Mouse (Mus musculus) kidney, postnatal 0 days (tissue): Measurements from ENCODE around the gene Wnt4. TPM values are rescaled to one million over a fixed set of nuclear protein-coding genes. Genes with fewer than 3 reads are reported as not detected.

Experiments
- ATAC-seq: fragments of 200-750 bp; cut with Nextera tagmentation; replicated peaks from 2 replicates; pipeline ENCODE4 v1.8.0; 2017; ENCODE audit warnings: low read depth, moderate number of reproducible peaks, moderate TSS enrichment, moderate library complexity; ENCODE audit not compliant: low FRiP score
- DNase-seq: peaks from one replicate; pipeline ENCODE4 v3.0.0-alpha.2; 2016; ENCODE audit warnings: low spot score
- H3K27ac ChIP-seq: fragments of 300-500 bp; sonication (generic); 2 replicates; pipeline ENCODE4 v1.5.1; 2014; ENCODE audit warnings: mild to moderate bottlenecking
- H3K27me3 ChIP-seq: fragments of 300-500 bp; sonication (generic); 2 replicates; pipeline ENCODE4 v1.6.1; 2014; ENCODE audit warnings: low read length, mixed read lengths; ENCODE audit not compliant: insufficient read depth
- H3K36me3 ChIP-seq: fragments of 300-500 bp; sonication (generic); 2 replicates; pipeline ENCODE4 v1.6.1; 2014; ENCODE audit warnings: low read length, mixed read lengths; ENCODE audit not compliant: insufficient read depth
- H3K4me1 ChIP-seq: fragments of 300-500 bp; sonication (generic); replicated peaks from 2 replicates; pipeline ENCODE4 v1.6.1; 2014; ENCODE audit warnings: antibody characterized with exemption, low read length, mixed read lengths; ENCODE audit not compliant: insufficient read depth
- H3K4me2 ChIP-seq: fragments of 300-500 bp; sonication (generic); 2 replicates; pipeline ENCODE4 v1.6.1; 2014; ENCODE audit warnings: mild to moderate bottlenecking, low read length, moderate library complexity, mixed read lengths
- H3K4me3 ChIP-seq: fragments of 300-500 bp; sonication (generic); replicated peaks from 2 replicates; pipeline ENCODE4 v1.5.1; 2014; ENCODE audit warnings: low read depth, low read length
- H3K9ac ChIP-seq: fragments of 300-500 bp; sonication (generic); 2 replicates; pipeline ENCODE4 v1.6.1; 2014; ENCODE audit warnings: low read depth, low read length
- H3K9me3 ChIP-seq: fragments of 300-500 bp; sonication (generic); replicated peaks from 2 replicates; pipeline ENCODE4 v1.6.1; 2016; ENCODE audit warnings: low read length, inconsistent platforms, mixed read lengths
- CTCF ChIP-seq: IDR thresholded peaks from 2 replicates; pipeline ENCODE4 v1.5.1; 2016; ENCODE audit warnings: antibody characterized with exemption, low read depth, mild to moderate bottlenecking, moderate library complexity
- WGBS: fragments of 180-500 bp; shearing (Covaris S2); extraction: QIAGEN DNeasy Blood & Tissue Kit; methylation state at CpG from one replicate; pipeline ENCODE4 v1.1.7; 2014; 5-methylcytosine and 5-hydroxymethylcytosine counted together
- polyA plus RNA-seq: library from polyadenylated mRNA; unstranded; fragments of >200 nt; fragmentation: Nextera tagmentation; extraction: Ambion mirVana; gene quantifications from 2 replicates; pipeline ENCODE4 v1.2.1, GENCODE M21; 2015

The Wnt4 gene
- polyA plus RNA-seq, 1 experiment from 2014 or later: 26.5 TPM

DNA sequence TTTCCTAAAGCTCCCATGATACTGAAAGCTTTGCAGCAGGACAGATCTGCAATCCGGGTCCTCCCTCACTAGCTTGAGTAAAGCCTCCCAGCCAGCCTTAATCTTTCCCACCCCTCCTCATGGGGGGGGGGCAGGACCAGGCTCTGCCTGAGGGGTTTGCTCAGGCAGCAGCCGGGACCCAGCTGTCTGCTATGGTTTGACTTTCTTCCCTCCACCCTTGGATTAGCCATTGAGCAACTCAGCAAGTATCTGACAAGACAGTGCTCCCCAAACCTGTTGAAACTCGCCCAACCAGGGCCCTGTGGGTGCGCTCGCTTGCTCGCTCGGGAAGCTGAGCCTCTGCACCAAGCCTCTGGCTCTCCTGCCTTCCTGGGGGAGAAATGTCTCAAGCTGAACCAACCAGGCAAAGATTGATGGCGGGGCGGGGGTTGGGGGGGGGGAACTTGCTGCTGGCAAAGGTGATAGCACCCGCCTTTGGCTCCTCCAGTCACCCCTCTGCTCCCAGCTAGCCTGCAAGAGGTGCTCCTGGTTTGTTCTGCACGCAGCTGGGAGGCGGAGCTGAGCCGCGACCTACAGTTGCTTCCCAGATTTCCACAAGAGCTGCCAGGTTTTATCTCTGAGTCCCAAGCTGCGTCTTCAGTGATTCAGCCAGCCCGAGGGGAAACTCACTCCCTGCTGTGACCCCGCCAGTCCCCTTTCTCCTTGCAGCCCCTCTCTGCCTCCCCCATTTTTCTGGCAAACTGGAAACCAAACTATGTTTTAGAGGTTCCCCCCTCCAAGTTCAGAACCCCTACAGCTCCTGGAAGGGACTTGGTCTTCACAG, 5.5 kb downstream of the Wnt4 start:
- DNase-seq: no peak
- H3K36me3 ChIP-seq: no peaks in the 10 kb centered on the region
- H3K27me3 ChIP-seq: peaks cover 13% of the 10 kb centered on the region; the same call in 1 of the 2 replicates
- WGBS: 15% methylated on average over 17 of the region's 17 CpGs
- no peak overlapping the region for H3K27ac ChIP-seq
- no peak for ATAC-seq
- no peaks in the 10 kb centered on the region for H3K9me3 ChIP-seq
- peak overlapping the region; percentile 18; the same call in 1 of the 2 replicates for H3K4me2 ChIP-seq
- H3K9ac ChIP-seq: no peak overlapping the region
- no peak for TF ChIP-seq CTCF
- no peak overlapping the region for H3K4me3 ChIP-seq
- peaks cover 8% of the 10 kb centered on the region; the same call in 1 of the 2 replicates for H3K4me1 ChIP-seq

GRCm38 (mm10) chr4:137283407-137283732, 6.1 kb downstream of the Wnt4 start:
- Histone ChIP-seq H3K36me3 (no peaks in the 10 kb centered on the region), H3K4me1 (peaks cover 8% of the 10 kb centered on the region; the same call in 1 of the 2 replicates), H3K27ac (no peak overlapping the region), H3K9me3 (no peaks in the 10 kb centered on the region), H3K9ac (no peak overlapping the region), H3K4me3 (no peak overlapping the region), H3K4me2 (no peak overlapping the region), H3K27me3 (peaks cover 12% of the 10 kb centered on the region; the same call in 1 of the 2 replicates)
- ATAC-seq (no peak), DNase-seq (no peak)
- no peak for TF ChIP-seq CTCF
- WGBS: 27% methylated on average over 4 of the region's 4 CpGs

- Histone ChIP-seq H3K36me3 (no peaks in the 10 kb centered on the region), H3K9me3 (no peaks in the 10 kb centered on the region), H3K27me3 (0 out of 2 replicates have a peak, but pooled peaks cover 4% of the 10 kb centered on the region), H3K4me2 (no peak overlapping the region), H3K4me1 (peaks cover 8% of the 10 kb centered on the region; the same call in 1 of the 2 replicates), H3K9ac (no peak overlapping the region), H3K27ac (no peak overlapping the region), H3K4me3 (no peak overlapping the region)
- DNase-seq (no peak), ATAC-seq (no peak)
- 64% methylated on average over 15 of the region's 15 CpGs for WGBS
- no peak for TF ChIP-seq CTCF
Observed at GRCm38 (mm10) chr4:137285876-137286661, 8.8 kb downstream of the Wnt4 start.

DNA sequence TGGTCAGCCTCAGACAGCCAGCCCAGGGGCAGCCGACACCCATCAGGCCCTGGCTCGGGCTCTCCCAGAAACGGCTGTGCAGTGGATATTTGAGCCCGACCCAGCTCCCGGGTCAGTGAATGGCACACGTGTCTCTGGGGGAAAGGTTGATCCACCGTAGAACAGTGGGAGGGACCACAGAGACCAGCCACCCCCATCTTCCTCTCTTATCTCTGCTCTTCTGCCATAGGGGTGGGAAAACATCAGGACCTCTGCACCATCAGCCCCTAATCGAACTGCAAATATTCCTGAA, 9.3 kb downstream of the Wnt4 start:
- no peak overlapping the region for H3K4me2 ChIP-seq
- H3K27ac ChIP-seq: no peak overlapping the region
- H3K9me3 ChIP-seq: no peaks in the 10 kb centered on the region
- H3K36me3 ChIP-seq: no peaks in the 10 kb centered on the region
- peaks cover 8% of the 10 kb centered on the region; the same call in 1 of the 2 replicates for H3K4me1 ChIP-seq
- H3K4me3 ChIP-seq: no peak overlapping the region
- H3K9ac ChIP-seq: no peak overlapping the region
- TF ChIP-seq CTCF: no peak
- no peak for ATAC-seq
- 44% methylated on average over 8 of the region's 8 CpGs for WGBS
- DNase-seq: peak; percentile 35
- 0 out of 2 replicates have a peak, but pooled peaks cover 4% of the 10 kb centered on the region for H3K27me3 ChIP-seq

DNA sequence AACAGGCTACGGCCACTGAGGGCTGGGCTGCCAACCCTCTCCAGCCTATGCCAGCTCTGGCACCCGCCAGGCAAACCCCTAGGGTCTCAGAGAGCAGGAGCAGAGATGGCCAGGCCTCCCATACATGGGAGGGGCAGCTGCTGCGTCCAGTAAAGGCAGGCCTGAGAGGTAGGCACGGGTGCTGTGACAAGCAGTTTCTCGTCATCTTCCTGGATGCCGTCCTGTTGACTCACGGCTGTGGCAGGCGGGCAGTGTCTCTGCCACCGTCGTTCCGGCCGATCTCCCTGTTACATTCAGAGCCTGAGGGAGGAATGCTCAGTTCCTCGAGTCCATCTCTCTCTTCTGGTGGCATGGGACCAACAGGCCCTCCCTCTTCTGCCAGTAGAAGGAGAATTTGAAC, 9.9 kb downstream of the Wnt4 start:
- ATAC-seq (no peak), DNase-seq (no peak)
- Histone ChIP-seq H3K4me2 (no peak overlapping the region), H3K9ac (no peak overlapping the region), H3K36me3 (no peaks in the 10 kb centered on the region), H3K4me1 (peaks cover 8% of the 10 kb centered on the region; the same call in 1 of the 2 replicates), H3K27me3 (0 out of 2 replicates have a peak, but pooled peaks cover 4% of the 10 kb centered on the region), H3K27ac (no peak overlapping the region), H3K9me3 (no peaks in the 10 kb centered on the region), H3K4me3 (no peak overlapping the region)
- WGBS: 48% methylated on average over 13 of the region's 13 CpGs
- TF ChIP-seq CTCF: no peak

- peak; percentile 83 for DNase-seq
- H3K9me3 ChIP-seq: no peaks in the 10 kb centered on the region
- H3K9ac ChIP-seq: no peak overlapping the region
Observed at GRCm38 (mm10) chr4:137287818-137288217, 10.5 kb downstream of the Wnt4 start.

More at GRCm38 (mm10) chr4:137287818-137288217, 10.5 kb downstream of the Wnt4 start:
- H3K4me1 ChIP-seq: peaks cover 2% of the 10 kb centered on the region; the same call in 1 of the 2 replicates
- H3K27me3 ChIP-seq: 0 out of 2 replicates have a peak, but pooled peaks cover 4% of the 10 kb centered on the region
- TF ChIP-seq CTCF: peak; percentile 92
- peak; percentile 26 for ATAC-seq
- no peak overlapping the region for H3K27ac ChIP-seq
- 4% methylated on average over 4 of the region's 4 CpGs for WGBS
- no peak overlapping the region for H3K4me3 ChIP-seq
- no peaks in the 10 kb centered on the region for H3K36me3 ChIP-seq
- H3K4me2 ChIP-seq: no peak overlapping the region
